Mouse (Mus musculus) lung, embryonic 14.5 days (tissue): ENCODE results near the gene Clasp2. TPM values are rescaled to one million over a fixed set of nuclear protein-coding genes. Genes with fewer than 3 reads are reported as not detected.

Experiments
- ATAC-seq: fragments of 200-750 bp; cut with Nextera tagmentation; 2 replicates; pipeline ENCODE4 v1.8.0; 2017; ENCODE audit warnings: mild to moderate bottlenecking, moderate TSS enrichment, moderate library complexity; ENCODE audit not compliant: insufficient read depth
- DNase-seq: peaks from one replicate; pipeline ENCODE4 v3.0.0-alpha.2; 2015
- H3K27ac ChIP-seq: fragments of 300-500 bp; sonication (generic); 2 replicates; pipeline ENCODE4 v1.5.1; 2014; ENCODE audit warnings: low read depth, mild to moderate bottlenecking, moderate library complexity
- H3K27me3 ChIP-seq: fragments of 300-500 bp; sonication (generic); 2 replicates; pipeline ENCODE4 v1.6.1; 2014; ENCODE audit warnings: low read length, control low read depth; ENCODE audit not compliant: insufficient read depth
- H3K36me3 ChIP-seq: fragments of 300-500 bp; sonication (generic); 2 replicates; pipeline ENCODE4 v1.6.1; 2014; ENCODE audit warnings: control low read depth; ENCODE audit not compliant: insufficient read depth
- H3K4me1 ChIP-seq: fragments of 300-500 bp; sonication (generic); 2 replicates; pipeline ENCODE4 v1.6.1; 2014; ENCODE audit warnings: antibody characterized with exemption, control low read depth; ENCODE audit not compliant: insufficient read depth
- H3K4me2 ChIP-seq: fragments of 300-500 bp; sonication (generic); 2 replicates; pipeline ENCODE4 v1.6.1; 2014; ENCODE audit warnings: mild to moderate bottlenecking
- H3K4me3 ChIP-seq: fragments of 300-500 bp; sonication (generic); 2 replicates; pipeline ENCODE4 v1.5.1; 2014; ENCODE audit warnings: low read depth, low read length
- H3K9ac ChIP-seq: fragments of 300-500 bp; sonication (generic); 2 replicates; pipeline ENCODE4 v1.6.1; 2014
- H3K9me3 ChIP-seq: fragments of 300-500 bp; sonication (generic); 2 replicates; pipeline ENCODE4 v1.6.1; 2016; ENCODE audit warnings: low read depth, low read length, control low read depth
- CTCF ChIP-seq: IDR thresholded peaks from 2 replicates; pipeline ENCODE4 v1.5.1; 2016; ENCODE audit warnings: antibody characterized with exemption, low read depth
- WGBS: fragments of 180-500 bp; shearing (Covaris S2); extraction: QIAGEN DNeasy Blood & Tissue Kit; methylation state at CpG from one replicate; pipeline ENCODE4 v1.1.7; 2014; 5-methylcytosine and 5-hydroxymethylcytosine counted together
- polyA plus RNA-seq: library from polyadenylated mRNA; unstranded; fragments of >200 nt; fragmentation: Nextera tagmentation; extraction: Ambion mirVana; gene quantifications from 2 replicates; pipeline ENCODE4 v1.2.1, GENCODE M21; 2014

Gene Clasp2
- polyA plus RNA-seq, 1 experiment from 2014 or later, result 34.2 TPM

GRCm38 (mm10) chr9:113735920-113736319 lies 5.4 kb upstream of the Clasp2 start:
- no peak for ATAC-seq
- H3K36me3 ChIP-seq, result no peaks in the 10 kb centered on the region

GRCm38 (mm10) chr9:113738021-113738420 lies 3.3 kb upstream of the Clasp2 start:
- no peak overlapping the region for H3K9ac ChIP-seq
- 64% methylated on average over 9 of the region's 9 CpGs for WGBS
- no peaks in the 10 kb centered on the region for H3K36me3 ChIP-seq
- 0 out of 2 replicates have a peak, but pooled peaks cover under 1% of the 10 kb centered on the region for H3K4me1 ChIP-seq
- no peaks in the 10 kb centered on the region for H3K9me3 ChIP-seq
- no peaks in the 10 kb centered on the region for H3K27me3 ChIP-seq
- H3K27ac ChIP-seq, result no peak overlapping the region
- DNase-seq (peak; percentile 14), ATAC-seq (no peak)
- H3K4me3 ChIP-seq, result no peak overlapping the region
- TF ChIP-seq CTCF, result no peak
- H3K4me2 ChIP-seq, result no peak overlapping the region

More at GRCm38 (mm10) chr9:113735920-113736319, 5.4 kb upstream of the Clasp2 start:
- H3K4me1 ChIP-seq, result no peaks in the 10 kb centered on the region
- no peaks in the 10 kb centered on the region for H3K27me3 ChIP-seq
- no peak overlapping the region for H3K4me3 ChIP-seq
- H3K9me3 ChIP-seq, result no peaks in the 10 kb centered on the region
- no peak for TF ChIP-seq CTCF
- no peak overlapping the region for H3K27ac ChIP-seq
- H3K4me2 ChIP-seq, result no peak overlapping the region
- H3K9ac ChIP-seq, result no peak overlapping the region
- DNase-seq, result no peak

- no peak overlapping the region for H3K27ac ChIP-seq
- H3K9me3 ChIP-seq, result no peaks in the 10 kb centered on the region
- H3K4me3 ChIP-seq, result no peak overlapping the region
- TF ChIP-seq CTCF, result no peak
- WGBS, result 71% methylated on average over 6 of the region's 6 CpGs
- no peaks in the 10 kb centered on the region for H3K27me3 ChIP-seq
- no peaks in the 10 kb centered on the region for H3K36me3 ChIP-seq
- H3K9ac ChIP-seq, result no peak overlapping the region
- ATAC-seq (no peak), DNase-seq (no peak)
- no peak overlapping the region for H3K4me2 ChIP-seq
- 0 out of 2 replicates have a peak, but pooled peaks cover 3% of the 10 kb centered on the region for H3K4me1 ChIP-seq
Measured at GRCm38 (mm10) chr9:113738941-113739340, 2.3 kb upstream of the Clasp2 start.

- Histone ChIP-seq H3K4me3 (peak overlapping the region; percentile 95), H3K27ac (peak overlapping the region; percentile 84), H3K9me3 (no peaks in the 10 kb centered on the region), H3K9ac (peak overlapping the region; percentile 85), H3K4me2 (peak overlapping the region; percentile 81), H3K36me3 (no peaks in the 10 kb centered on the region), H3K27me3 (no peaks in the 10 kb centered on the region), H3K4me1 (0 out of 2 replicates have a peak, but pooled peaks cover 3% of the 10 kb centered on the region)
- TF ChIP-seq CTCF, result no peak
- ATAC-seq, result peak; percentile 83
- WGBS, result under 1% methylated on average over 64 of the region's 64 CpGs
- peak; percentile 67 for DNase-seq
Measured at GRCm38 (mm10) chr9:113741637-113742137, 414 bp downstream of the Clasp2 start.

GRCm38 (mm10) chr9:113742361-113742794 lies 1.1 kb downstream of the Clasp2 start:
- peak overlapping the region; percentile 81 for H3K4me2 ChIP-seq
- peak overlapping the region; percentile 85 for H3K9ac ChIP-seq
- peak; percentile 70 for DNase-seq
- no peaks in the 10 kb centered on the region for H3K36me3 ChIP-seq
- no peak overlapping the region for H3K27ac ChIP-seq
- H3K4me3 ChIP-seq, result peak overlapping the region; percentile 95
- H3K9me3 ChIP-seq, result no peaks in the 10 kb centered on the region
- ATAC-seq, result no peak
- 0 out of 2 replicates have a peak, but pooled peaks cover 3% of the 10 kb centered on the region for H3K4me1 ChIP-seq
- peak; percentile 44 for TF ChIP-seq CTCF
- no peaks in the 10 kb centered on the region for H3K27me3 ChIP-seq
- WGBS, result 3% methylated on average over 17 of the region's 17 CpGs

- DNase-seq (peak; percentile 17), ATAC-seq (no peak)
- Histone ChIP-seq H3K4me2 (peak overlapping the region; percentile 81), H3K9me3 (no peaks in the 10 kb centered on the region), H3K36me3 (no peaks in the 10 kb centered on the region), H3K27me3 (no peaks in the 10 kb centered on the region), H3K4me3 (no peak overlapping the region), H3K4me1 (0 out of 2 replicates have a peak, but pooled peaks cover 3% of the 10 kb centered on the region), H3K9ac (no peak overlapping the region), H3K27ac (no peak overlapping the region)
- no peak for TF ChIP-seq CTCF
- 50% methylated on average over 3 of the region's 3 CpGs for WGBS
Measured at GRCm38 (mm10) chr9:113743291-113743690, 2.0 kb downstream of the Clasp2 start.

- no peaks in the 10 kb centered on the region for H3K27me3 ChIP-seq
- peak; percentile 33 for DNase-seq
- no peak overlapping the region for H3K4me3 ChIP-seq
- no peak for TF ChIP-seq CTCF
- no peak overlapping the region for H3K27ac ChIP-seq
- 64% methylated on average over 7 of the region's 7 CpGs for WGBS
- H3K9ac ChIP-seq, result no peak overlapping the region
- no peaks in the 10 kb centered on the region for H3K9me3 ChIP-seq
- no peaks in the 10 kb centered on the region for H3K4me1 ChIP-seq
- no peak overlapping the region for H3K4me2 ChIP-seq
- 0 out of 2 replicates have a peak, but pooled peaks cover 5% of the 10 kb centered on the region for H3K36me3 ChIP-seq
- no peak for ATAC-seq
Measured at GRCm38 (mm10) chr9:113749356-113749755, 8.1 kb downstream of the Clasp2 start.
